Comparison of ENCODE assay signal across 8 mouse cellular contexts in genomic region chr6:112273501-112274205, GRCm38 (mm10). TPM values are rescaled to one million over a fixed set of nuclear protein-coding genes. Genes with fewer than 3 reads are reported as not detected.
DNase-seq lines count a peak whose midpoint lies in the region; ATAC-seq and TF ChIP-seq lines count a peak whose summit lies in the region.

TSS of gene Lmcd1 (plus strand) at chr6:112273758.

- TF ChIP-seq POLR2A in lung, adult 2 months (IDR thresholded peaks at IDR 0.05; ENCODE audit: borderline replicate concordance, extremely low read depth, low read depth, low read length): peak; percentile 73; the same call in 1 of the 2 replicates

- WGBS in lung, adult 2 months: 2% methylated on average over 21 of the region's 21 CpGs

- peaks cover 2% of the 10 kb centered on the region for H3K4me1 ChIP-seq in lung, adult 2 months (ENCODE audit: control insufficient read depth, insufficient read depth, low read length)

- peak; percentile 89 to 92 for ATAC-seq in hematopoietic stem cell, adult 5-6 weeks (replicated peaks in 1 of 2; ENCODE audit: insufficient read depth in 1 of 2, low FRiP score in 2 of 2, low TSS enrichment in 1 of 2, low read depth in 1 of 2, poor library complexity in 2 of 2, severe bottlenecking in 2 of 2)

- TF ChIP-seq CTCF in lung, adult 2 months (IDR thresholded peaks at IDR 0.05; ENCODE audit: insufficient read depth, low read length): no peak

- H3K4me3 ChIP-seq in lung, adult 2 months (replicated peaks; ENCODE audit: extremely low read depth, low read depth, low read length): peak within 1 kb of the TSS; percentile 48

- peak; percentile 76 for DNase-seq in R1 (ENCODE audit: low read depth, low spot score)
- peak; percentile 86 to 91 for DNase-seq in cerebellum, postnatal 10 days
- DNase-seq in frontal cortex, adult 2 months (ENCODE audit: extremely low spot score in 1 of 2, low spot score in 1 of 2): peak; percentile 59 to 80
- DNase-seq in layer of hippocampus, adult 8-10 months (ENCODE audit: low spot score in 2 of 2): peak; percentile 64 to 74
- peak; percentile 78 for DNase-seq in lung, adult 2 months
- peak; percentile 87 for DNase-seq in ovary, adult 18-20 months (ENCODE audit: low spot score)
- DNase-seq in urinary bladder, adult 2 months (ENCODE audit: low spot score): peak; percentile 49

RNA-seq across cellular contexts. Expression of gene Lmcd1, which starts in this region (rescaled TPM):
- 10.7 and 12.6 TPM in 2 replicates for polyA plus RNA-seq in frontal cortex, adult 2 months (2012; rRNA removed)
- total RNA-seq in hematopoietic stem cell, adult 5-6 weeks (2017): 1.6 and 2.5 TPM in 2 replicates
- total RNA-seq in layer of hippocampus, adult 8-10 months (2022): 1 to 10 TPM; 6.1 to 8.3 (median 7.2) TPM
- 11.9 and 13.6 TPM in 2 replicates for polyA plus RNA-seq in lung, adult 2 months (2012; rRNA removed)
- 129 and 190 TPM in 2 replicates for polyA plus RNA-seq in urinary bladder, adult 2 months (2012; rRNA removed)

Comparison
In these comparisons a context has a peak if more than half of its experiments do, and no peak if none do; other contexts are left out.
1. Peak in every context shown above with its lines: DNase-seq, ATAC-seq and H3K4me3 ChIP-seq.